Mouse (Mus musculus) lung, embryonic 16.5 days (tissue): ENCODE results near the gene Dlgap1. TPM values are rescaled to one million over a fixed set of nuclear protein-coding genes. Genes with fewer than 3 reads are reported as not detected.
A peak's percentile ranks its signal among the peaks of the same experiment; 100 is the strongest.

ENCODE experiments used
- ATAC-seq: fragments of 200-750 bp; cut with Nextera tagmentation; 2 replicates; pipeline ENCODE4 v1.8.0; 2017; ENCODE audit warnings: low read depth, mild to moderate bottlenecking, moderate library complexity
- H3K27ac ChIP-seq: fragments of 300-500 bp; sonication (generic); 2 replicates; pipeline ENCODE4 v1.5.1; 2014; ENCODE audit warnings: mild to moderate bottlenecking, control low read depth, low read length
- H3K27me3 ChIP-seq: fragments of 300-500 bp; sonication (generic); 2 replicates; pipeline ENCODE4 v1.6.1; 2014; ENCODE audit warnings: low read depth, low read length, mixed read lengths; ENCODE audit not compliant: control insufficient read depth, insufficient read depth
- H3K36me3 ChIP-seq: fragments of 300-500 bp; sonication (generic); 2 replicates; pipeline ENCODE4 v1.6.1; 2014; ENCODE audit warnings: low read length; ENCODE audit not compliant: control insufficient read depth, insufficient read depth
- H3K4me1 ChIP-seq: fragments of 300-500 bp; sonication (generic); replicated peaks from 2 replicates; pipeline ENCODE4 v1.6.1; 2014; ENCODE audit warnings: low read length, mixed read lengths; ENCODE audit not compliant: control insufficient read depth, insufficient read depth
- H3K4me2 ChIP-seq: fragments of 300-500 bp; sonication (generic); 2 replicates; pipeline ENCODE4 v1.6.1; 2014; ENCODE audit warnings: low read depth, low read length, control low read depth
- H3K4me3 ChIP-seq: fragments of 300-500 bp; sonication (generic); 2 replicates; pipeline ENCODE4 v1.5.1; 2014; ENCODE audit warnings: mild to moderate bottlenecking, low read length, control low read depth
- H3K9ac ChIP-seq: fragments of 300-500 bp; sonication (generic); 2 replicates; pipeline ENCODE4 v1.6.1; 2014; ENCODE audit warnings: low read length, control low read depth
- H3K9me3 ChIP-seq: fragments of 300-500 bp; sonication (generic); 2 replicates; pipeline ENCODE4 v1.6.1; 2016; ENCODE audit warnings: low read length; ENCODE audit not compliant: control insufficient read depth
- WGBS: fragments of 180-500 bp; shearing (Covaris S2); extraction: QIAGEN DNeasy Blood & Tissue Kit; methylation state at CpG from one replicate; pipeline ENCODE4 v1.1.7; 2014; 5-methylcytosine and 5-hydroxymethylcytosine counted together
- polyA plus RNA-seq: library from polyadenylated mRNA; unstranded; fragments of >200 nt; fragmentation: Nextera tagmentation; extraction: Ambion mirVana; gene quantifications from 2 replicates; pipeline ENCODE4 v1.2.1, GENCODE M21; 2015

Dlgap1 gene
- polyA plus RNA-seq, 1 experiment from 2014 or later: 0.70 TPM

DNA sequence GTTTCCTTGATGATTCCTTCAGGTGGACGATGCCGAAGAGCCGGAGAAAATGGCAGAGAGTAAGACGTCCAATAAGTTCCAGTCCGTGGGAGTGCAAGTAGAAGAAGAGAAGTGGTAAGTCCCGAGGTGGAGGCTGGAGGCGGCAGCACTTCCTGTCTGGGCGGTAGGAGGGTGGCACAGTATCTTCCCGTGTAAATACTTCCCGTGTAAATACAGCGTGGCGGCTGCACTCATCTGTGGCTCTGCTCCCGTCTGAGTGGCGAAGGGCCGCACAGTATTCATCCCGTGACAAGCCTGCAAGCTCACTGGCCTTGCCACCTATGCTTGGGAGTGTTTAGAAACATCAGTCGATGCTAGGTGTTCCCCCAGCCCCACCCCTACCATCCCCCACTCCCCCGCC is 797.1 kb downstream of the Dlgap1 start:
- ATAC-seq: no peak
- 57% methylated on average over 18 of the region's 18 CpGs for WGBS
- no peaks in the 10 kb centered on the region for H3K27me3 ChIP-seq
- H3K9ac ChIP-seq: no peak overlapping the region
- no peak overlapping the region for H3K4me2 ChIP-seq
- H3K4me3 ChIP-seq: no peak overlapping the region
- H3K4me1 ChIP-seq: no peaks in the 10 kb centered on the region
- H3K27ac ChIP-seq: no peak overlapping the region
- no peaks in the 10 kb centered on the region for H3K36me3 ChIP-seq
- no peaks in the 10 kb centered on the region for H3K9me3 ChIP-seq

DNA sequence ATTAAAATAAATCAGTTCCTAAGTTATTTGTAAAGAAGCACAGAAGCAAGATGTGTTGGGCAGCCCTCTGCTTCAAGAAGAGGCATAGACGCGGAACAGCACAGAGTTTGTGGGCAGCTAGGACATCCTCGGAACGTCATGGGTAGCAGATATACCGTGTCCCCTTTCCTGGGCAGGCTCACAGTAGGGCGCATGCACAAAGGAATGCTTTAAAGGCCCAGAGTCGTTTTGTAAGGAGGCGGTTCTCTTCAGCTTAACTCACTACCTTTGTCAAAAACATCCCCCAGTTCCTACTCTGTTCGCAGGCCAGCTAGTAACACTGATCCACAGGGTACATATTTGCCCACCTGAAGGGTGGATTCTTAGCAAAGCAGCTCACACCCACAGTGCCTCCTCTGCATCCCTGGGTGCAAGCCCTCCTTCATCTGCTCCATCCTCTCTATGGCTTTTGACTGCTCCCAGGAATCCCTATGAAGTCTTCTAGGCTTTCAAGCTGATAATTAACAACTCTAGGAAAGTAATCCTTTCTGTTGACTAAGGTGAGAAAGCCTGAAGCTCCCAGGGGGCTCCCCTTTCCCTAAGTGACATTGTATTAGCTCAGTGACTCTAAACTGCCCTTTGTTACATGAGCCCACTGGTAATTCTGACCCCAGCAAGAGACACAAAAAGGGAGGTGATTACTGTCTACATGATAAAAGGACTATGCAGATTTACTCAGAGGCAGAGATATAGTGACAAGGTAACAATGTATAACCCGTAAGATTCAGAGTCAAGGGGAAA is 803.4 kb downstream of the Dlgap1 start:
- H3K4me3 ChIP-seq: no peak overlapping the region
- ATAC-seq: no peak
- H3K27me3 ChIP-seq: no peaks in the 10 kb centered on the region
- H3K4me2 ChIP-seq: no peak overlapping the region
- H3K9ac ChIP-seq: no peak overlapping the region
- no peaks in the 10 kb centered on the region for H3K4me1 ChIP-seq
- no peaks in the 10 kb centered on the region for H3K36me3 ChIP-seq
- H3K27ac ChIP-seq: no peak overlapping the region
- H3K9me3 ChIP-seq: no peaks in the 10 kb centered on the region
- WGBS: 19% methylated on average over 10 of the region's 10 CpGs

DNA sequence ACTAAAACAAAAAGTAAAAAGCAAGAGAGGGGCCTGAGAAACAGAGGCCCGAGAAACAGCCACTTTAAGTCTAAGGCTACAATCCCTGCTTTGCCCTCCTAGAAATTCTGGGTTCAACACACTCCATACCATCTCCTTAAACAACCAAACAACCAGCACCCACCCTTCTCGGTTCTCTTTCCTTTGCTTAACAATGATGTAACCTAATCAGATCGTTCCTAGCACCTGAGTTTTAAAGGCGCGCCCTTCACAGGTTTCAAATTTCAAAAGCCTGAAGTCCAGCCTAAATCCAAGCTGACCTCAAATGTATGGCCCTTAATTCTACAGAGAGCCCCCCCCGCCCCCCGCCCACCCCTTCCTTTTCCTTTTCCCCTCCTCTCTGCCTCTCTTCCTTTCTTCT is 810.9 kb downstream of the Dlgap1 start:
- peaks cover 24% of the 10 kb centered on the region for H3K4me1 ChIP-seq
- H3K36me3 ChIP-seq: no peaks in the 10 kb centered on the region
- ATAC-seq: no peak
- H3K27ac ChIP-seq: peak overlapping the region; percentile 62
- no peak overlapping the region for H3K4me3 ChIP-seq
- H3K9me3 ChIP-seq: no peaks in the 10 kb centered on the region
- H3K27me3 ChIP-seq: no peaks in the 10 kb centered on the region
- 24% methylated on average over 7 of the region's 7 CpGs for WGBS
- H3K9ac ChIP-seq: no peak overlapping the region
- H3K4me2 ChIP-seq: no peak overlapping the region

DNA sequence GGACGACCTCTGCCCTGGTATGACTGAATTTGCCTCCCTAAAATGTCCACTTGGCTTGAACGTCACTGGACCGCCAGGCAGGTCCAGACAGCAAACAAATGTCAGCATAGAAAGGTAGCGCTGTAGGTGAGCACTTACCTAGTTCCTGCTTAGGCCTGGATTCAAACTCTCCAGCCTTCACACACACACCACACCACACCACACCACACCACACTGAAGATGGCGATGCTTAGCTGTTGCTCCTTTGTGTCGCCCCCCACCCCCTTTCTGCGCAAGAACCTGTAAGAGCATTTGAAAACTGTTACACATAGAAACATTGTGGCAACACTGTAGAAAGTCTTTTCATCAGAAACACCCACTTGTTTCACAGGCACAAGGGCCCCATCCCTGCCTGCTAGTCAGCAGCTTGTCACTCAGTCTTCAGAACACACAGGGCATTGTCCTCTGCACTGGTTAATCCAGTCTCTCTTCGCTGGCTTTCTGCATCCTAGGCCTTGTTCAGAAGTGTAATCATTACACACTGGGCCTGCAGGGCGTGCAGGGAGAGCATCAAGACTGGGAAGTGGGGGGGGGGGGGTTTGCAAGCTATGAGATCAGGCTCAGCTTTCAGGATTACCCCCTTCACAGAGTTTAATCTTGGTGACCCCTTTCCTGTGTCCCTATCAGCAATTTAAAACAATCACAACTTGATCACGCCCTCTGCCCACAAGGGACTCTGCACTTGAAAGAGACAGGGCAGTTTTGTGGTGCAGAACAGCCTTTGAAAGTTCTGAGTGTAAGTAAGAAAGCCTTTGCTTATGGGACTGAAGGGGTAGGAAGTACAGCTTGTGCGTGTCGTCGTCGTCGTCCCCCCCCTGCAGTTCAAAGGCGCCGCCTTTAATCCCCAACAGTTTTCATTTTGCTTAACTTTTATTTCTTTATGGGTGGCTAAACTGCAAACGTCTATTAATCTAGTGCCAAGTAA is 812.1 kb downstream of the Dlgap1 start:
- peak; percentile 43; the same call in 1 of the 2 replicates for ATAC-seq
- Histone ChIP-seq H3K9ac (peak overlapping the region; percentile 32), H3K4me1 (peaks cover 24% of the 10 kb centered on the region), H3K4me3 (no peak overlapping the region), H3K36me3 (no peaks in the 10 kb centered on the region), H3K27ac (peak overlapping the region; percentile 62), H3K4me2 (0 out of 2 replicates have a peak overlapping the region, but pooled peaks have one; percentile 22), H3K9me3 (no peaks in the 10 kb centered on the region), H3K27me3 (no peaks in the 10 kb centered on the region)
- WGBS: 28% methylated on average over 18 of the region's 18 CpGs

DNA sequence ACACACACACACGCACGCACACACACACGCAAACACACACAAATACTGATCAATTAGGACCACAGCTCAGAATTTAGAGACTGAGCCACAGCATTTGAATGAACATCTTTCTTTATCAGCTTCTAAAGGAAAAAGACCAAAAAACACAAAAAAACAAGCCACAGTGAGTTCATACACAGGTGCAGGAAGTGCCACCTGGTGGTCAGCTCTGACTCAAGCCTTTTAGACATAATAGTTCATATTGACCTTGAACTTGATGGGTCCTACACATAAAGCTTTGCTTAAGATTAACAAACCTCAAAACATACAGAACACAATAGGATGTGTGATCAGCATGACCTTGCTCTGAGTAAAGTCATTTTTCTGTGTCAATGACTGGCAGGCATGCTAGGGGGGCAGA is 814.4 kb downstream of the Dlgap1 start:
- ATAC-seq: no peak
- Histone ChIP-seq H3K9me3 (no peaks in the 10 kb centered on the region), H3K27ac (no peak overlapping the region), H3K4me3 (no peak overlapping the region), H3K27me3 (no peaks in the 10 kb centered on the region), H3K4me1 (peaks cover 24% of the 10 kb centered on the region), H3K4me2 (no peak overlapping the region), H3K9ac (no peak overlapping the region), H3K36me3 (no peaks in the 10 kb centered on the region)
- 90% methylated on average over 3 of the region's 3 CpGs for WGBS

DNA sequence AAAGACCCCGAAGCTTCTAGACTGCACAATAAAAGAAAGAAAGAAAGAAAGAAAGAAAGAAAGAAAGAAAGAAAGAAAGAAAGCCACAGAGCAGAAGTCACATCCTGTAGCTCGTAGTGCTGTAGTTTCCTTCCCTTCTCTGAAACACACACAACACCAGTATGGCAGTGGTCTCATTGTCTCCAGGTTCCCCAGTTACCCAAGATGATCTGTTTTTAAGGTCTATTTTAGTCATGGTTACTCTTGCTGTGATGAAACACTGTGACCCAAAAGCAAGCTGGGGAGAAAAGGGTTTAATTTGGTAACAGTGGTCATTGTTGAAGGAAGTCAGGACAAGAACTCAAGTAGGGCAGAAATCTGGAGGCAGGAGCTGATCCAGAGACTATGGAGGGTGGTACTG is 818.5 kb downstream of the Dlgap1 start:
- WGBS: 88% methylated on average over 2 of the region's 2 CpGs
- Histone ChIP-seq H3K4me3 (no peak overlapping the region), H3K27me3 (no peaks in the 10 kb centered on the region)

DNA sequence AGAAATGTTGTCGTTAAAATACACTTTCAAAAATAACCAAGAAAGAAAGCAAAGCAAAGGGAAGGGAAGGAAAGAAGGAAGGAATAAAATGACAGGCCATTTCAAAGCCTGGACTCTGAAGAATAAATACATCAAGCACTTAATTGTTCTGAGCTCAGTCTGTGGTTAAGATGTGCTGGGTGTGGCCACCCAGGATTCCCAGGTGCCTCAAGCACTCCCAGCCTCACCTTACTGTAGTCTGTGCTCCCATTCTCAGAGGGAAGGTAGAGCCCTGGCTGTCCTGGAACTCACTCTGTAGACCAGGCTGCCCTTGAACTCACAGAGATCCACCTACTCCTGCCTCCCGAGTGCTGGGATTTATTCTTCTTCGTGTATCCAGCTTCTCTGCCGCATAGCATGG is 821.9 kb downstream of the Dlgap1 start:
- no peaks in the 10 kb centered on the region for H3K36me3 ChIP-seq
- no peaks in the 10 kb centered on the region for H3K27me3 ChIP-seq
- H3K27ac ChIP-seq: no peak overlapping the region
- no peaks in the 10 kb centered on the region for H3K9me3 ChIP-seq
- 94% methylated on average over 4 of the region's 4 CpGs for WGBS
- no peak overlapping the region for H3K4me3 ChIP-seq
- no peak for ATAC-seq
- no peak overlapping the region for H3K9ac ChIP-seq
- peaks cover 8% of the 10 kb centered on the region for H3K4me1 ChIP-seq
- no peak overlapping the region for H3K4me2 ChIP-seq

More for the DNA sequence above, 818.5 kb downstream of the Dlgap1 start:
- no peak overlapping the region for H3K4me2 ChIP-seq
- ATAC-seq: no peak
- H3K4me1 ChIP-seq: no peaks in the 10 kb centered on the region
- no peaks in the 10 kb centered on the region for H3K9me3 ChIP-seq
- H3K9ac ChIP-seq: no peak overlapping the region
- no peaks in the 10 kb centered on the region for H3K36me3 ChIP-seq
- no peak overlapping the region for H3K27ac ChIP-seq

DNA sequence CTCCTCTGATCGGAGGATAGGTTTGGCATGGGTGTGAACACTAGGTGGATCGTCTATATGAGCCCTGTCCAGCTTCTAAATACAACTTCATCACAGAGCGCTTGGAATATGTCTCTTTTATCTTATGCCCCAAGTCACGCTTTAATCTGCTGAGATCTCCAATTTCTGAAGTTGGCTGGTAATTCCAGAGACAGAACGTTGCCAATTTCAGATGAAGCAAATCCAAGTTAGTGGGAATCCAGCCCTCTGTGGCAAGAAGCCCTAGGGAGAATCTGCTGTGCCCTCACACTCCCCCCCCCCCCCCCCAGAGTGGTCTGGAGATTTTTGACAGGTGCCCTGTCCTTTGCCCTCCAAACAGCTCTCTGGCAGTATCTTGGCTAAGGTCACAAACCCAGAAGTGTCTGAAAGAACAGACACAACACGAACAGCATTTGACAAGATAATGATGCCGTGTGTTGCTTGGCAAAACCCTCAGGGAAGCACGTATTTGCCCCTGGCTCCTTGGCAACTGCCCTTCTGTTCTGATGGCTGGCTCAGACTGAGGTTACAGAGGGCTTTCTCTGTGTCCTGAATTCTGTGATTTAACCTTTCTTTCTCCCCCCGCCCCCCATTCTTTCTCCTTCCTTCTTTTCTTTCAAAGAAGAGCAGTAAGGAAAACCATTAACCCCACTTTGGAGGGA is 822.9 kb downstream of the Dlgap1 start:
- Histone ChIP-seq H3K27me3 (no peaks in the 10 kb centered on the region), H3K27ac (no peak overlapping the region), H3K9ac (no peak overlapping the region), H3K4me3 (no peak overlapping the region), H3K4me2 (no peak overlapping the region), H3K4me1 (peaks cover 8% of the 10 kb centered on the region), H3K9me3 (no peaks in the 10 kb centered on the region), H3K36me3 (no peaks in the 10 kb centered on the region)
- ATAC-seq: no peak
- 58% methylated on average over 9 of the region's 9 CpGs for WGBS

DNA sequence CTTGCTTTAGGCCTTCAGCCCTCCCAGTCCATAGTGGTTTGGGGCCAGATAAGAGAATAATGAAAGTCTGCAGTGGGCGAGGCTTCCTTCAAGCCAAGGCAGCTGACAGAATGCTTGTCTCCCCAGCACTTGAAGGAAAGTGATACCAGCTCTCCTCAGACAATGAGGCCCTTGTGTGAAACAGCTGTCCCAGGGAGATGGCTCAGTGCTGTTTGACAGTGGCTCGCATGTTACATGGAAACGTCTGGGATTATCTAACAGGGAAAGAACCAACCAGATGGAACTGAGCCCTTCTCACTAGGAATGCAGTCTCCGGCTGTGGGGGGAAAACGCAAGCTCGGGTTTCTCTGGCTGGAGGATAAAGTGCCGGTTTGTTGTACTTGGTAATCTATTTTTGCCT is 825.4 kb downstream of the Dlgap1 start:
- ATAC-seq: peak; percentile 81

More for the DNA sequence above, 825.4 kb downstream of the Dlgap1 start:
- Histone ChIP-seq H3K27ac (peak overlapping the region; percentile 59), H3K4me2 (peak overlapping the region; percentile 11; the same call in 1 of the 2 replicates), H3K27me3 (no peaks in the 10 kb centered on the region), H3K9ac (no peak overlapping the region), H3K4me3 (no peak overlapping the region), H3K4me1 (peaks cover 8% of the 10 kb centered on the region), H3K36me3 (no peaks in the 10 kb centered on the region), H3K9me3 (no peaks in the 10 kb centered on the region)
- 6% methylated on average over 7 of the region's 7 CpGs for WGBS
